Mouse (Mus musculus) stomach, embryonic 14.5 days (tissue): ENCODE data around the gene Cd3e. TPM values are rescaled to one million over a fixed set of nuclear protein-coding genes. Genes with fewer than 3 reads are reported as not detected.
"Not testable (repeated sequence)": the region's sequence is repeated elsewhere in the genome, so short reads cannot be mapped to it uniquely, and the experiment has no call there.

Experiments used
- ATAC-seq: fragments of 200-750 bp; cut with Nextera tagmentation; 2 replicates; pipeline ENCODE4 v1.8.0; 2017; ENCODE audit warnings: low read depth, moderate TSS enrichment; ENCODE audit not compliant: insufficient number of reproducible peaks, insufficient read depth, low FRiP score
- H3K27ac ChIP-seq: fragments of 300-500 bp; sonication (generic); 2 replicates; pipeline ENCODE4 v1.5.1; 2014; ENCODE audit warnings: mild to moderate bottlenecking, low read length, moderate library complexity, mixed read lengths
- H3K27me3 ChIP-seq: fragments of 300-500 bp; sonication (generic); 2 replicates; pipeline ENCODE4 v1.6.1; 2014; ENCODE audit warnings: low read length, control low read depth, mixed read lengths; ENCODE audit not compliant: control insufficient read depth, insufficient read depth
- H3K36me3 ChIP-seq: fragments of 300-500 bp; sonication (generic); 2 replicates; pipeline ENCODE4 v1.6.1; 2014; ENCODE audit warnings: mild to moderate bottlenecking, control low read depth, low read length, moderate library complexity, mixed read lengths; ENCODE audit not compliant: control insufficient read depth, insufficient read depth
- H3K4me1 ChIP-seq: fragments of 300-500 bp; sonication (generic); 2 replicates; pipeline ENCODE4 v1.6.1; 2014; ENCODE audit warnings: low read length, control low read depth, mixed read lengths; ENCODE audit not compliant: control insufficient read depth, insufficient read depth
- H3K4me2 ChIP-seq: fragments of 300-500 bp; sonication (generic); replicated peaks from 2 replicates; pipeline ENCODE4 v1.6.1; 2014; ENCODE audit warnings: low read depth, low read length, control low read depth
- H3K4me3 ChIP-seq: fragments of 300-500 bp; sonication (generic); 2 replicates; pipeline ENCODE4 v1.5.1; 2014; ENCODE audit warnings: low read depth, low read length, control low read depth
- H3K9ac ChIP-seq: fragments of 300-500 bp; sonication (generic); replicated peaks from 2 replicates; pipeline ENCODE4 v1.6.1; 2014; ENCODE audit warnings: low read depth, mild to moderate bottlenecking, control low read depth, low read length, moderate library complexity, mixed read lengths
- H3K9me3 ChIP-seq: fragments of 300-500 bp; sonication (generic); 2 replicates; pipeline ENCODE4 v1.6.1; 2016; ENCODE audit warnings: low read depth, low read length, control low read depth; ENCODE audit not compliant: control insufficient read depth
- WGBS: fragments of 180-500 bp; shearing (Covaris S2); extraction: QIAGEN DNeasy Blood & Tissue Kit; methylation state at CpG from one replicate; pipeline ENCODE4 v1.1.7; 2014; 5-methylcytosine and 5-hydroxymethylcytosine counted together
- polyA plus RNA-seq: library from polyadenylated mRNA; unstranded; fragments of >200 nt; fragmentation: Nextera tagmentation; extraction: Ambion mirVana; gene quantifications from 2 replicates; pipeline ENCODE4 v1.2.1, GENCODE M21; 2014

Cd3e gene
- polyA plus RNA-seq, 1 experiment from 2014 or later: not detected

DNA sequence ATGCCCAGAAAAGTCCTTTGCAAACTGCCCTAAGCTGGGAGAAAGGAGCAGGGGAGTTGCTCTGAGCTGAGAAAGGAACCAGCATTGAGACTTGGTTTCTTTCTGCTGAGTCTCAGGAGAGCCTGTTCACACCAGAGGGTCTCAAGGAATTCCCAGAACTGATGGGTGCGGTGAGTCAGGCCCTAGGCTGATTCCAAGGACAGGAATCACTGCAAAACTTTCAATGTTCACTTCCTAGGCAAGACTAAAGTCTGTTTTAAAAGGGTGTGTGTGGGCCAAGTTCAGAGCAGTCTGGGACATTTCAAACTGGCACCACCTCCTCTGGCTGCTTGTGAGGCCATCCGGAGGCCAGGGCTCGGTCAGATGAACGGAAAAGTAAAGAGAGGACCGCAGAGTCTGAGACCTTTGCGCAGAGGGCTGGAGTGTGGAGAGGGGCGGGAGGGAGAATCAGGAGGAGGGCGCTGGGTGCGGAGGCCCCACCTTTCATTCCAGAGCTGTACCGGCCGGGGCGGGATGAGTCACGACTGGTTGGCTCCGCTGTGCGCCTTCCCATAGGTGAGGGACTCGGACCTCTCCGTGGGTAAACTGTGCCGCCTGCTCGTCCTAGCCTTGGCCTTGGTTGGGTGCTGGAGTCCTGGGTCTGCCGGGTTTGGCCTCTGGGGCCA is 32.8 kb upstream of the Cd3e start:
- ATAC-seq: peak; percentile 96
- H3K27me3 ChIP-seq: 0 out of 2 replicates have a peak, but pooled peaks cover 3% of the 10 kb centered on the region

DNA sequence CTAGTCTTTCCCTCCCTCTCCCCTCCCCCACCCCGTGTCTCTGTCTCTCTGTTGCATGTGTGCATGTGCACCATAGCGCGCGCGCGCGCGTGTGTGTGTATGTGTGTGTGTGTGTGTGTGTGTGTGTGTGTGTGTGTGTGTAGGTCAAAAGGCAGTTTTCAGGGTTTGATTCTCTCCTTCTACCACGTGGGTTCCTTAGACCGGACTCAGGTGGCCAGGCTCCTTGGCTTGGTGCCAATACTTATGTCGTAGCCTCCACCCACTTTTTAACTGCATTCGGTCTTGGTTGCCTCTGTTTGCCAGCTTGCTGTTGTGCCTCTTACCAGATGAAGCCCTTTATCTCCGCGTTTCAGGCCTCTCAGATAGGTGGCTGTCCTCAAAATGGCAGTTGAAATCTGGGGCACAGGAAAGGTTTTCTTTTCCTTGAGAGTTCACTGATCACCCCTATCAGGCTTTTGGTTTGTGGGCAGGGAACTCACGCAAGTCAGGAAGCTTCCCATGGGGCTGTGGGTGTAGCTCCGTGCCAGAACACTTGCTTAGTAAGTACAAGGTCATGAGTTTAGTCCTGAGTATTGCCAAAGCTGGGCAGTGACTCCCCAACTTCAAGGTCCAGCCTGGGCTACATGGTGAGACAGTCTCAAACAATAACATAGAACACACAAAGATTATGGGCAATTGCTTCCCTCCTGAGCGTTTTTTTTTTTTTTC is 31.9 kb upstream of the Cd3e start:
- Histone ChIP-seq H3K36me3 (peaks cover 4% of the 10 kb centered on the region; the same call in 1 of the 2 replicates), H3K27ac (peak overlapping the region; percentile 49), H3K9ac (no peak overlapping the region), H3K27me3 (0 out of 2 replicates have a peak, but pooled peaks cover 3% of the 10 kb centered on the region), H3K9me3 (no peaks in the 10 kb centered on the region), H3K4me2 (0 out of 2 replicates have a peak overlapping the region, but pooled peaks have one; percentile 33), H3K4me3 (no peak overlapping the region), H3K4me1 (peaks cover 7% of the 10 kb centered on the region; the same call in 1 of the 2 replicates)
- WGBS: 35% methylated on average over 17 of the region's 17 CpGs
- ATAC-seq: no peak

More for the DNA sequence above, 32.8 kb upstream of the Cd3e start:
- Histone ChIP-seq H3K4me2 (peak overlapping the region; percentile 43), H3K27ac (peak overlapping the region; percentile 66), H3K4me3 (peak overlapping the region; percentile 33), H3K4me1 (peaks cover 7% of the 10 kb centered on the region; the same call in 1 of the 2 replicates), H3K9me3 (no peaks in the 10 kb centered on the region), H3K9ac (peak overlapping the region; percentile 18; the same call in 1 of the 2 replicates), H3K36me3 (peaks cover 4% of the 10 kb centered on the region; the same call in 1 of the 2 replicates)
- WGBS: under 1% methylated on average over 20 of the region's 20 CpGs

- no peak overlapping the region for H3K4me3 ChIP-seq
- ATAC-seq: no peak
- H3K27ac ChIP-seq: no peak overlapping the region
- peaks cover 7% of the 10 kb centered on the region; the same call in 1 of the 2 replicates for H3K4me1 ChIP-seq
- no peaks in the 10 kb centered on the region for H3K9me3 ChIP-seq
- H3K4me2 ChIP-seq: peak overlapping the region; percentile 33
- peaks cover 4% of the 10 kb centered on the region; the same call in 1 of the 2 replicates for H3K36me3 ChIP-seq
- 0 out of 2 replicates have a peak, but pooled peaks cover 3% of the 10 kb centered on the region for H3K27me3 ChIP-seq
- 13% methylated on average over 14 of the region's 14 CpGs for WGBS
- no peak overlapping the region for H3K9ac ChIP-seq
Measured at GRCm38 (mm10) chr9:45040066-45040845, 30.8 kb upstream of the Cd3e start.

DNA sequence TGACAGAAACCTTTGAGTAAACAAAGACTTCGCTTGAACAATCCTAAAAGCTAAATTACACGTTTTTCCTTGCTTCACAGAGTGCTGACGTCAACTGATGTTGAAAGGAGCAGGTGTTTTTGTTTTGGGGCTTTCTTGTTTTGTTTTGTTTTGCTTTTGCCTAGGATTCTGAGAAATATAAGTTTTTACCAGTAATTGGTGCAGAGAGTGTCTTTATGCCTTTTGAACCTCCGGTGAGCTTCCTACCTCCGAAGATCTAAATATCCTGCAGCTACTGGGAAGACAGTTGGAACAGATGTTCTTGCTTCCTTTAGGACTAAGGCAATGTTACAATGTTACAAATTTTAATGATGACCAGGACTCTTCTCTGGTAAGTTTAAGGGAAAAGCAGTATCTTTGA is 30.1 kb upstream of the Cd3e start, which contains the start of gene Mpzl2:
Gene Mpzl2, plus strand, starts transcription at position 301 of the 400 bp plus-strand sequence.
- Histone ChIP-seq H3K27me3 (0 out of 2 replicates have a peak, but pooled peaks cover 3% of the 10 kb centered on the region), H3K9ac (no peak within 1 kb of the TSS), H3K36me3 (no peaks in the 10 kb centered on the region), H3K4me1 (peaks cover 7% of the 10 kb centered on the region; the same call in 1 of the 2 replicates), H3K27ac (no peak within 1 kb of the TSS), H3K4me2 (peak within 1 kb of the TSS; percentile 33), H3K4me3 (no peak within 1 kb of the TSS), H3K9me3 (no peaks in the 10 kb centered on the region)
- 36% methylated on average over 5 of the region's 5 CpGs for WGBS
- ATAC-seq: no peak

DNA sequence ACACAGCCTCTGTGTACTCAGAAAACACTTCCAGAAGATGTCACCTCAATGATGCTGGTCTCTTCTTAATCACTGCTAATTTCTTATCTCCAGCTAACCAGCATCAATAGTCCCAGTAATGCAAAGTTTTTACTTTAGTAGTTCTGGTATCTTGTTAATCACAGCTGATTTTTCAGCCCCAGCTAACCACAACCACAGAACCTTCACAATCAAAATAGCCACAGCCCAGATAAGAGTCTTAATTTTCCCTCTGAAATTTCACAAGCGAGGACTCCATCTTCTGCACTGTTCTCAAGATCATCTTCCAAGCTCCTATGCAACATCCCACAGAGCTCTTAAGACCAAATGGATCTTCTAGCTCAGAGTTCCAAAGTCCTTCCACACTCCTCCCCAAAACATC is 28.4 kb upstream of the Cd3e start:
- not testable (repeated sequence) for H3K27ac ChIP-seq, H3K9ac ChIP-seq, H3K4me2 ChIP-seq, H3K9me3 ChIP-seq, ATAC-seq, H3K27me3 ChIP-seq, H3K4me1 ChIP-seq, H3K4me3 ChIP-seq, H3K36me3 ChIP-seq
- 85% methylated on average over 1 of the region's 1 CpGs for WGBS

DNA sequence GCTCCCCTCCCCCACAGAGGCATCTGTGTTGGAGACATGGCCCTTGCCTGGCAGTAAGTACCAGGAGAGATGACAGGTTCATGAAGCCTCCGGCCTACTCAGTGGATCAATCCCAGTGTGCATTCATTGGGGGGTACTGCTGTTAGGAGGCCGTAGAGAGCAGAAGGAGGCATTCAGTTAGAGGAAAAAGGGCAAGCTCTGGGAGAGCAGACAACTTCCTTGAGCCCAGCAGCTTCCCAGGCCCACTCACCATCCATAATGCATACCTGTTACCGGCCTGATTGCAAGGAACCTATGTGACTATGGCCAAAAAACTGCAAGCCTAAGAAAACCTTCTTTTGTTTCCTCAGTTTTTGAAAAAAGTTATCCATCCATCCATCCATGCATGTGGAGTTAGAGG is 25.1 kb upstream of the Cd3e start:
- Histone ChIP-seq H3K4me2 (no peak overlapping the region), H3K4me3 (no peak overlapping the region), H3K9me3 (no peaks in the 10 kb centered on the region), H3K27ac (no peak overlapping the region), H3K36me3 (no peaks in the 10 kb centered on the region), H3K27me3 (no peaks in the 10 kb centered on the region), H3K9ac (no peak overlapping the region), H3K4me1 (no peaks in the 10 kb centered on the region)
- 84% methylated on average over 3 of the region's 3 CpGs for WGBS
- ATAC-seq: no peak

- no peak for ATAC-seq
- Histone ChIP-seq H3K9ac (no peak overlapping the region), H3K4me1 (no peaks in the 10 kb centered on the region), H3K27ac (no peak overlapping the region), H3K9me3 (no peaks in the 10 kb centered on the region), H3K4me2 (no peak overlapping the region), H3K4me3 (no peak overlapping the region), H3K27me3 (no peaks in the 10 kb centered on the region), H3K36me3 (no peaks in the 10 kb centered on the region)
- WGBS: 55% methylated on average over 2 of the region's 2 CpGs
Measured at GRCm38 (mm10) chr9:45032261-45032660, 22.8 kb upstream of the Cd3e start.

- Histone ChIP-seq H3K9me3 (no peaks in the 10 kb centered on the region), H3K27ac (no peak overlapping the region), H3K36me3 (no peaks in the 10 kb centered on the region), H3K4me3 (no peak overlapping the region), H3K9ac (no peak overlapping the region), H3K4me1 (no peaks in the 10 kb centered on the region), H3K27me3 (no peaks in the 10 kb centered on the region), H3K4me2 (no peak overlapping the region)
- no peak for ATAC-seq
- 62% methylated on average over 6 of the region's 6 CpGs for whole genome bisulfite sequencing
Measured at GRCm38 (mm10) chr9:45030341-45030740, 20.9 kb upstream of the Cd3e start.
